Mouse (Mus musculus) hematopoietic stem cell, adult 5-6 weeks (primary cell): Measurements from ENCODE around the gene Zfp84. TPM values are rescaled to one million over a fixed set of nuclear protein-coding genes. Genes with fewer than 3 reads are reported as not detected.

Experiments used
- ATAC-seq, 2 experiments: fragments of 125-278 bp in 1 of 2; replicated peaks in 1 of 2; 2 replicates each; pipeline ENCODE4 v1.8.0; 2016 to 2017; ENCODE audit warnings: inconsistent platforms in 2 of 2, mild to moderate bottlenecking in 2 of 2, moderate number of reproducible peaks in 2 of 2, low read depth in 1 of 2, moderate TSS enrichment in 1 of 2; ENCODE audit not compliant: low FRiP score in 2 of 2, poor library complexity in 2 of 2, severe bottlenecking in 2 of 2, insufficient read depth in 1 of 2, low TSS enrichment in 1 of 2
- total RNA-seq: library from RNA; stranded (forward); fragments of 172-1452, 232-1000 nt; gene quantifications from 2 replicates; pipeline ENCODE4 v1.2.3, GENCODE M21; 2017

Zfp84 gene
- total RNA-seq, 1 experiment from 2014 or later = 22.1 TPM

GRCm38 (mm10) chr7:29812244-29812643 is 43.9 kb downstream of the Zfp84 start:
- no peak for ATAC-seq

GRCm38 (mm10) chr7:29814381-29814780 is 46.0 kb downstream of the Zfp84 start:
- no peak for ATAC-seq

DNA sequence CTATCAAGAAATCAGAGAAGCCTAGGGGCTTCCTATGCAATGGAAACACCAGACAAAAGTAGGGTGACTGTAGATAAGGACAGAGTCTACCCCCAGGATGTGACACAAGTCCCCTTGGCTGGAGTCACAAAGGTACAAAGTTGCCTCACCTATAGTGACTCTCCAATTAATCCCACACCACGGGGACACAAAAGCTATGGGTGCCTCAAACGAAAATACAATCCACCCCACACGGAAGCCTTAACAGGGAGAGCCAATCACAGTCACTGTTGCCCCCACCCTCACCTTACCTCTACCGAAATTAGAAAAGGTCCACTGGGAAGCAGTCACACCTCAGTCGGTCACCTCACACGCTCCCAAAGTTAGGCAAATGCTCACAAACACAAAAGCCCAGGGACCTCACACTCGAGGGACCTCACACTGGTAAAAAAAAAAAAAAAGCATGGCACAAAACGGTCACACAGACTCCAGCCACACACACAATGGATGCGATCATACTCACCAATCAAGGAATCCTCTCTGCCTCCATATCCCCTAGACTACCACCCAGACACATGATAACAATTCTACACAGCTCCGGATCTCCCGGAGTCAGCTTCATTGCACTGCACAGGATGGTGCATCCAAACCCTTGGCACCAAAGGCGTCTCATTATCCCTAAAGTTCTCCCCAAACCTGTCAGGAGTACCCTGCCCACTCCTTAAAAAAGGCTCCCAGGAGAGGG is 46.9 kb downstream of the Zfp84 start:
- peak in 1 of 2 experiments; percentile 9; a peak in 2 of 4 replicates for ATAC-seq

- peak; percentile 93 to 96 for ATAC-seq
Observed at GRCm38 (mm10) chr7:29815910-29816429, 47.6 kb downstream of the Zfp84 start, which contains the start of gene Zfp790. Gene Zfp790 (plus strand): TSS chr7:29816114.

DNA sequence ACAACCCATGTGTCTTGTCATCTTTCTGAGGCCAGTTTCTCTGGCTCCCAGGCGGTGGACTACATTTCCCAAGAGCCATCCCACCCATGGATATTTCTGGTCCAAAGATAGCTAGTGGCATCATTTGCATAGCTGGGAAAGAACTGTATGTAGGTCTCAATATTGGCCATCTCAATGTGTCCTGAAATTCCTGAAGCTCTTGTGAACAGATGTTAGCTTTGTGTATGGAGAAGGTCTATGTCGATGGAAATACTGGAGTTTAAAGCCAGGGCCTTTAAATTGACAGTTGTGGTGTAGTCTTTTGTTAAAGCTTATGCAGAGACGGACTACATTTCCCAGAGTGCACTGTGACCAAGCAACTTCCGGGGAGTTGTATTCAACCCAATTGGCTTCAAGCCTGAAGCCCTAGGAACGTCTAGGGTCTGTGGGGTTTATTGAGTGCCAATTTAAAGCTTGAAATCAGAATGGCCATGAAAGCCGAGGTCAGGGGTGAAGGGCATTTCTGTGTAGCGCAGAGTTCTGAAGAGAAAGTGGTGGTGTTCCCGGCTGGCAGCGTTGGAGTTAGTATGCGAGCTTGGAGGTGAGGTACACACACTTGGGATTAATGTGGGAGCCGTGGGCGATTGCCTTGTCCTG is 50.4 kb downstream of the Zfp84 start:
- peak; percentile 58 to 61 for ATAC-seq

DNA sequence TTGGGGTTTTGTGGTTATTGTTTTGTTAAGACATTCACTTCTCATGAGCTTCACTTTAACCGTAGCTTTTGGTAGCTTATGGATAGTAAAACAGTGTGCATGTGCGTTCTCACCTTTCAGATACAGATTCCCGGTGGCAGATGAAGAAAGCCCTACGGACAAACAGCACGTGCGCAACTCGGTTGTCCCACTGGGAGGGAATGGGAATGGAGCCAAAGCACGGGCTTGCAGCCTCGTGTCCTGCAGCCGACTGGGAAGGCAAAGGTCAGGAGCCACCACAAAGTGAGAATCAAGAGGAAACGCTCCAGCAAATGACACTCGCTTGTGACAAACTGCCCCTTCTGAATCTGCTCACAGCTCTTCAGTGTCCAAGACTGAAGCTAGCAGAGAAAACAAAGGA is 59.6 kb downstream of the Zfp84 start:
- ATAC-seq = no peak

Other genes starting within 250 kb of the Zfp84 start
- gene Sipa1l3, start 249.9 kb upstream of the Zfp84 start, total RNA-seq = 10.7 and 15.5 TPM in 2 replicates
- not detected in 2 replicates for gene Catsperg2, start 41.5 kb upstream of the Zfp84 start, total RNA-seq
- gene Zfp30, start 15.4 kb downstream of the Zfp84 start, total RNA-seq = 2.4 and 3.9 TPM in 2 replicates
- 13.8 and 17.4 TPM in 2 replicates for gene Zfp790, start 47.6 kb downstream of the Zfp84 start, total RNA-seq
- 6.1 and 7.4 TPM in 2 replicates for gene Zfp940, start 85.1 kb downstream of the Zfp84 start, total RNA-seq
- 2.6 and 6.1 TPM in 2 replicates for gene Zfp420, start 91.4 kb downstream of the Zfp84 start, total RNA-seq
- gene Zfp27, start 138.0 kb downstream of the Zfp84 start, total RNA-seq = 11.9 and 20.2 TPM in 2 replicates
- gene Zfp383, start 139.7 kb downstream of the Zfp84 start, total RNA-seq = 2.2 and 4.5 TPM in 2 replicates
- gene Zfp74, start 185.5 kb downstream of the Zfp84 start, total RNA-seq = 11.7 and 15.1 TPM in 2 replicates
- 21.7 and 23.1 TPM in 2 replicates for gene Zfp568, start 215.4 kb downstream of the Zfp84 start, total RNA-seq